Mouse (Mus musculus) heart, postnatal 25 days (tissue): ENCODE results near the gene B3galt5. TPM values are rescaled to one million over a fixed set of nuclear protein-coding genes. Genes with fewer than 3 reads are reported as not detected.

ENCODE experiments used
- total RNA-seq, 2 experiments: library from RNA; stranded (reverse); gene quantifications; 2 replicates each; pipeline ENCODE4 v1.2.3; 2021

B3galt5 gene
- total RNA-seq, 2 experiments from 2014 or later, result not detected

Other genes with a start within 250 kb of the B3galt5 start
- 10 to 100 TPM; 22.5 to 29.1 TPM for gene Psmg1, start 244.8 kb upstream of the B3galt5 start, total RNA-seq
- 10 to 100 TPM; 72.0 to 78.2 TPM for gene Brwd1, start 153.3 kb upstream of the B3galt5 start, total RNA-seq
- gene Hmgn1, start 108.1 kb upstream of the B3galt5 start, total RNA-seq, result 10 to 100 TPM; 52.9 to 56.6 TPM
- 10 to 100 TPM; 14.6 to 15.8 TPM for gene Wrb, start 90.4 kb upstream of the B3galt5 start, total RNA-seq
- under 1 TPM; 0.47 to 0.61 TPM for gene Lca5l, start 43.5 kb upstream of the B3galt5 start, total RNA-seq
- 100 to 1,000 TPM; 413 to 439 TPM for gene Sh3bgr, start 35.4 kb upstream of the B3galt5 start, total RNA-seq
- not detected for gene Itgb2l, start 207.8 kb downstream of the B3galt5 start, total RNA-seq
- 1 to 10 TPM; 2.0 to 2.8 TPM for gene Pcp4, start 231.8 kb downstream of the B3galt5 start, total RNA-seq